Mouse (Mus musculus) embryonic facial prominence, embryonic 12.5 days (tissue): ENCODE measurements around the gene Syne3. TPM values are rescaled to one million over a fixed set of nuclear protein-coding genes. Genes with fewer than 3 reads are reported as not detected.
A peak's percentile ranks its signal among the peaks of the same experiment; 100 is the strongest.

Source experiments
- ATAC-seq: fragments of 200-750 bp; cut with Nextera tagmentation; 2 replicates; pipeline ENCODE4 v1.8.0; 2017; ENCODE audit not compliant: insufficient number of reproducible peaks, insufficient read depth, low FRiP score, low TSS enrichment
- H3K27ac ChIP-seq: fragments of 300-500 bp; sonication (generic); 2 replicates; pipeline ENCODE4 v1.5.1; 2016; ENCODE audit warnings: mild to moderate bottlenecking
- H3K27me3 ChIP-seq: fragments of 300-500 bp; sonication (generic); 2 replicates; pipeline ENCODE4 v1.6.1; 2016; ENCODE audit warnings: mild to moderate bottlenecking, moderate library complexity
- H3K36me3 ChIP-seq: fragments of 300-500 bp; sonication (generic); 2 replicates; pipeline ENCODE4 v1.6.1; 2016; ENCODE audit warnings: mild to moderate bottlenecking
- H3K4me1 ChIP-seq: fragments of 300-500 bp; sonication (generic); 2 replicates; pipeline ENCODE4 v1.6.1; 2016
- H3K4me2 ChIP-seq: fragments of 300-500 bp; sonication (generic); replicated peaks from 2 replicates; pipeline ENCODE4 v1.6.1; 2016; ENCODE audit warnings: mild to moderate bottlenecking, moderate library complexity
- H3K4me3 ChIP-seq: fragments of 300-500 bp; sonication (generic); 2 replicates; pipeline ENCODE4 v1.5.1; 2016; ENCODE audit warnings: mild to moderate bottlenecking
- H3K9ac ChIP-seq: fragments of 300-500 bp; sonication (generic); 2 replicates; pipeline ENCODE4 v1.6.1; 2016; ENCODE audit warnings: mild to moderate bottlenecking, moderate library complexity
- H3K9me3 ChIP-seq: fragments of 300-500 bp; sonication (generic); 2 replicates; pipeline ENCODE4 v1.6.1; 2016; ENCODE audit warnings: mild to moderate bottlenecking, moderate library complexity
- WGBS: fragments of 180-500 bp; shearing (Covaris S2); methylation state at CpG from one replicate; pipeline ENCODE4 v1.1.7; 2016; 5-methylcytosine and 5-hydroxymethylcytosine counted together
- polyA plus RNA-seq: library from polyadenylated mRNA; unstranded; fragments of >200 nt; fragmentation: Nextera tagmentation; extraction: Ambion mirVana; gene quantifications from 2 replicates; pipeline ENCODE4 v1.2.1, GENCODE M21; 2016

The Syne3 gene
- polyA plus RNA-seq, 1 experiment from 2014 or later, result 0.79 TPM

- 64% methylated on average over 22 of the region's 22 CpGs for WGBS
- no peaks in the 10 kb centered on the region for H3K9me3 ChIP-seq
- no peak overlapping the region for H3K4me3 ChIP-seq
- ATAC-seq, result no peak
- no peaks in the 10 kb centered on the region for H3K36me3 ChIP-seq
- H3K4me2 ChIP-seq, result no peak overlapping the region
- H3K9ac ChIP-seq, result no peak overlapping the region
- H3K4me1 ChIP-seq, result peaks cover 20% of the 10 kb centered on the region
- H3K27ac ChIP-seq, result peak overlapping the region; percentile 43; the same call in 1 of the 2 replicates
- H3K27me3 ChIP-seq, result no peaks in the 10 kb centered on the region
Measured at GRCm38 (mm10) chr12:104978943-104979723, 30.5 kb downstream of the Syne3 start.

GRCm38 (mm10) chr12:104978420-104978819 lies 31.2 kb downstream of the Syne3 start:
- no peak for ATAC-seq
- peak overlapping the region; percentile 20; the same call in 1 of the 2 replicates for H3K4me2 ChIP-seq
- H3K4me1 ChIP-seq, result peaks cover 15% of the 10 kb centered on the region
- H3K27me3 ChIP-seq, result no peaks in the 10 kb centered on the region
- H3K36me3 ChIP-seq, result no peaks in the 10 kb centered on the region
- H3K9me3 ChIP-seq, result no peaks in the 10 kb centered on the region
- H3K27ac ChIP-seq, result peak overlapping the region; percentile 43
- 13% methylated on average over 9 of the region's 9 CpGs for WGBS
- no peak overlapping the region for H3K9ac ChIP-seq
- H3K4me3 ChIP-seq, result no peak overlapping the region

- Histone ChIP-seq H3K36me3 (no peaks in the 10 kb centered on the region), H3K4me1 (peaks cover 9% of the 10 kb centered on the region; the same call in 1 of the 2 replicates), H3K4me3 (no peak overlapping the region), H3K9me3 (no peaks in the 10 kb centered on the region), H3K9ac (no peak overlapping the region), H3K27ac (peak overlapping the region; percentile 7; the same call in 1 of the 2 replicates), H3K4me2 (no peak overlapping the region), H3K27me3 (no peaks in the 10 kb centered on the region)
- no peak for ATAC-seq
- 84% methylated on average over 7 of the region's 7 CpGs for WGBS
Measured at GRCm38 (mm10) chr12:104976903-104977302, 32.7 kb downstream of the Syne3 start.

- Histone ChIP-seq H3K4me1 (peaks cover 9% of the 10 kb centered on the region; the same call in 1 of the 2 replicates), H3K27me3 (no peaks in the 10 kb centered on the region), H3K27ac (peak overlapping the region; percentile 37), H3K4me2 (no peak overlapping the region), H3K36me3 (no peaks in the 10 kb centered on the region), H3K9ac (no peak overlapping the region), H3K4me3 (no peak overlapping the region), H3K9me3 (no peaks in the 10 kb centered on the region)
- 37% methylated on average over 8 of the region's 8 CpGs for WGBS
- ATAC-seq, result peak; percentile 59; the same call in 1 of the 2 replicates
Measured at GRCm38 (mm10) chr12:104976331-104976817, 33.2 kb downstream of the Syne3 start.

GRCm38 (mm10) chr12:104972860-104973259 lies 36.7 kb downstream of the Syne3 start:
- ATAC-seq, result no peak
- Histone ChIP-seq H3K27ac (no peak overlapping the region), H3K9ac (no peak overlapping the region), H3K4me1 (peaks cover 9% of the 10 kb centered on the region; the same call in 1 of the 2 replicates), H3K9me3 (no peaks in the 10 kb centered on the region), H3K27me3 (no peaks in the 10 kb centered on the region), H3K4me3 (no peak overlapping the region), H3K4me2 (no peak overlapping the region), H3K36me3 (no peaks in the 10 kb centered on the region)
- 89% methylated on average over 6 of the region's 6 CpGs for WGBS

- Histone ChIP-seq H3K4me2 (no peak overlapping the region), H3K36me3 (no peaks in the 10 kb centered on the region), H3K9me3 (no peaks in the 10 kb centered on the region), H3K4me3 (no peak overlapping the region), H3K27me3 (no peaks in the 10 kb centered on the region), H3K27ac (no peak overlapping the region), H3K9ac (no peak overlapping the region), H3K4me1 (peaks cover 9% of the 10 kb centered on the region; the same call in 1 of the 2 replicates)
- no peak for ATAC-seq
- WGBS, result 82% methylated on average over 4 of the region's 4 CpGs
Measured at GRCm38 (mm10) chr12:104969618-104970017, 40.0 kb downstream of the Syne3 start.

- Histone ChIP-seq H3K9me3 (no peaks in the 10 kb centered on the region), H3K4me2 (no peak overlapping the region), H3K27me3 (no peaks in the 10 kb centered on the region), H3K4me1 (peaks cover 9% of the 10 kb centered on the region; the same call in 1 of the 2 replicates), H3K36me3 (no peaks in the 10 kb centered on the region), H3K9ac (no peak overlapping the region), H3K27ac (no peak overlapping the region), H3K4me3 (no peak overlapping the region)
- WGBS, result 64% methylated on average over 9 of the region's 9 CpGs
- ATAC-seq, result no peak
Measured at GRCm38 (mm10) chr12:104969177-104969576, 40.4 kb downstream of the Syne3 start.

GRCm38 (mm10) chr12:104964953-104965911 lies 44.4 kb downstream of the Syne3 start:
- Histone ChIP-seq H3K4me1 (peaks cover 9% of the 10 kb centered on the region; the same call in 1 of the 2 replicates), H3K4me3 (no peak overlapping the region), H3K27me3 (no peaks in the 10 kb centered on the region), H3K27ac (no peak overlapping the region), H3K36me3 (no peaks in the 10 kb centered on the region), H3K4me2 (no peak overlapping the region), H3K9ac (no peak overlapping the region), H3K9me3 (no peaks in the 10 kb centered on the region)
- WGBS, result 76% methylated on average over 7 of the region's 7 CpGs
- no peak for ATAC-seq

- Histone ChIP-seq H3K4me3 (no peak overlapping the region), H3K9ac (no peak overlapping the region), H3K36me3 (no peaks in the 10 kb centered on the region), H3K27me3 (no peaks in the 10 kb centered on the region), H3K27ac (no peak overlapping the region), H3K4me2 (no peak overlapping the region), H3K4me1 (no peaks in the 10 kb centered on the region), H3K9me3 (no peaks in the 10 kb centered on the region)
- no peak for ATAC-seq
Measured at GRCm38 (mm10) chr12:104960421-104960820, 49.2 kb downstream of the Syne3 start.

- Histone ChIP-seq H3K9ac (no peak overlapping the region), H3K27me3 (no peaks in the 10 kb centered on the region), H3K36me3 (no peaks in the 10 kb centered on the region), H3K4me3 (no peak overlapping the region), H3K9me3 (no peaks in the 10 kb centered on the region), H3K4me1 (no peaks in the 10 kb centered on the region), H3K27ac (no peak overlapping the region), H3K4me2 (no peak overlapping the region)
- WGBS, result 64% methylated on average over 9 of the region's 9 CpGs
- ATAC-seq, result no peak
Measured at GRCm38 (mm10) chr12:104959966-104960365, 49.6 kb downstream of the Syne3 start.

GRCm38 (mm10) chr12:104958263-104958662 lies 51.3 kb downstream of the Syne3 start:
- Histone ChIP-seq H3K9me3 (no peaks in the 10 kb centered on the region), H3K4me1 (no peaks in the 10 kb centered on the region), H3K4me2 (no peak overlapping the region), H3K27me3 (no peaks in the 10 kb centered on the region), H3K27ac (no peak overlapping the region), H3K4me3 (no peak overlapping the region), H3K9ac (no peak overlapping the region; the same call in 1 of the 2 replicates), H3K36me3 (no peaks in the 10 kb centered on the region)
- WGBS, result 75% methylated on average over 11 of the region's 11 CpGs
- no peak for ATAC-seq
